ENCODE assay signal across 8 mouse cellular contexts in the genomic region with DNA sequence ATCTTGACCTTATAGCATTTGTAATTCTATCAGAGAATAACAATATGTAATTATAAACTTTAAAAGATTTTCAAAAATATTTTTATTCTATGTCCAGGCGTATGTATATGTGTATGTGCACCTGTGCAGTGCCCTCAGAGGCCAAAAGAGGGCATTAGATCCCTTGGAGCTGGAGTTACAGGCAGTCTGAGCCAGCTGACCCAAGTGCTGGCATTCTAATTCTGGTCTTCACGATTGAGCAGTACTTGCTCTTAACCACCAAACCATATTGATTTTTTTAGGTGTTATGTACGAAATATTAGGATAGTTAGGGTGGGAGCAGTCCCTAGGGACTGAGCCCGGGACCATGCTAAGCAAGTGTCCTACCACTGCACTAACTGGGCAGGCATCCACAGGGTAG. TPM values are rescaled to one million over a fixed set of nuclear protein-coding genes. Genes with fewer than 3 reads are reported as not detected.
DNase-seq lines count a peak whose midpoint lies in the region; ATAC-seq lines count a peak whose summit lies in the region.

No protein-coding gene starts in this region.

- peak overlapping the region; percentile 85; the same call in 1 of the 2 replicates for H3K4me2 ChIP-seq in kidney, embryonic 16.5 days (replicated peaks; ENCODE audit: low read depth, low read length)
- peak overlapping the region; percentile 65 for H3K4me2 ChIP-seq in midbrain, embryonic 11.5 days

- no peaks in the 10 kb centered on the region for H3K36me3 ChIP-seq in kidney, embryonic 16.5 days (ENCODE audit: insufficient read depth, low read length)
- H3K36me3 ChIP-seq in hindbrain, embryonic 10.5 days: no peaks in the 10 kb centered on the region
- H3K36me3 ChIP-seq in midbrain, embryonic 11.5 days (ENCODE audit: control insufficient read depth, insufficient read depth, low read length): no peaks in the 10 kb centered on the region

- H3K9ac ChIP-seq in kidney, embryonic 16.5 days (replicated peaks; ENCODE audit: low read length): no peak overlapping the region
- peak overlapping the region; percentile 73 for H3K9ac ChIP-seq in midbrain, embryonic 11.5 days (ENCODE audit: low read length)

- DNase-seq in kidney, postnatal 4 days: no peak
- peak; percentile 77 for DNase-seq in ZHBTc4 (ENCODE audit: low read depth, low spot score)
- DNase-seq in hindbrain, embryonic 10.5 days (ENCODE audit: low spot score): no peak
- peak; percentile 83 for DNase-seq in midbrain, embryonic 11.5 days (ENCODE audit: low spot score, missing footprints)
- DNase-seq in ovary, postnatal 36 days (ENCODE audit: low spot score): no peak
- DNase-seq in adrenal gland, postnatal 10 days: no peak
- DNase-seq in thymus, postnatal 36 days: no peak

- H3K27me3 ChIP-seq in kidney, embryonic 16.5 days (ENCODE audit: insufficient read depth, low read length): no peaks in the 10 kb centered on the region
- H3K27me3 ChIP-seq in hindbrain, embryonic 10.5 days (ENCODE audit: insufficient read depth, poor library complexity, severe bottlenecking): no peaks in the 10 kb centered on the region
- no peaks in the 10 kb centered on the region for H3K27me3 ChIP-seq in midbrain, embryonic 11.5 days (ENCODE audit: control insufficient read depth, insufficient read depth, low read length)

- no peak for ATAC-seq in kidney, embryonic 16.5 days (ENCODE audit: low FRiP score, low TSS enrichment)
- no peak for ATAC-seq in midbrain, embryonic 11.5 days (ENCODE audit: low FRiP score)

- H3K4me1 ChIP-seq in kidney, embryonic 16.5 days (ENCODE audit: insufficient read depth, low read length): peaks cover 13% of the 10 kb centered on the region
- H3K4me1 ChIP-seq in hindbrain, embryonic 10.5 days (replicated peaks): peaks cover 11% of the 10 kb centered on the region
- H3K4me1 ChIP-seq in midbrain, embryonic 11.5 days (ENCODE audit: control insufficient read depth, insufficient read depth, low read length): peaks cover 3% of the 10 kb centered on the region; the same call in 1 of the 2 replicates

- no peak overlapping the region for H3K27ac ChIP-seq in kidney, embryonic 16.5 days (ENCODE audit: low read length)
- H3K27ac ChIP-seq in hindbrain, embryonic 10.5 days: no peak overlapping the region
- no peak overlapping the region for H3K27ac ChIP-seq in midbrain, embryonic 11.5 days (ENCODE audit: low read depth, low read length)

- no peaks in the 10 kb centered on the region for H3K9me3 ChIP-seq in kidney, embryonic 16.5 days (ENCODE audit: low read length)
- no peaks in the 10 kb centered on the region for H3K9me3 ChIP-seq in hindbrain, embryonic 10.5 days
- no peaks in the 10 kb centered on the region for H3K9me3 ChIP-seq in midbrain, embryonic 11.5 days (ENCODE audit: control insufficient read depth, low read length)

- H3K4me3 ChIP-seq in kidney, embryonic 16.5 days (ENCODE audit: low read length): peak overlapping the region; percentile 77; the same call in 1 of the 2 replicates
- H3K4me3 ChIP-seq in hindbrain, embryonic 10.5 days: peak overlapping the region; percentile 75
- H3K4me3 ChIP-seq in midbrain, embryonic 11.5 days (ENCODE audit: low read depth, low read length): no peak overlapping the region; the same call in 1 of the 2 replicates

- 83% methylated on average over 4 of the region's 4 CpGs for WGBS in kidney, embryonic 16.5 days
- WGBS in hindbrain, embryonic 10.5 days: 81% methylated on average over 4 of the region's 4 CpGs
- WGBS in midbrain, embryonic 11.5 days: 78% methylated on average over 4 of the region's 4 CpGs

RNA-seq across cellular contexts. Expression of gene Sgf29, which starts 0.6 kb away (rescaled TPM):
- polyA plus RNA-seq in kidney, embryonic 16.5 days (2015; fragmentation: Nextera tagmentation; extraction: Ambion mirVana): 50.7 and 57.2 TPM in 2 replicates
- 57.6 and 62.7 TPM in 2 replicates for polyA plus RNA-seq in hindbrain, embryonic 10.5 days (2016; fragmentation: Nextera tagmentation; extraction: Ambion mirVana)
- polyA plus RNA-seq in midbrain, embryonic 11.5 days (2014; fragmentation: Nextera tagmentation; extraction: Ambion mirVana): 44.4 and 49.4 TPM in 2 replicates
- total RNA-seq in adrenal gland, postnatal 10 days (2021): 10 to 100 TPM; 31.3 to 46.9 TPM

RNA-seq across cellular contexts. Expression of gene Nupr1, which starts 17.8 kb away (rescaled TPM):
- polyA plus RNA-seq in kidney, embryonic 16.5 days (2015; fragmentation: Nextera tagmentation; extraction: Ambion mirVana): 6.8 and 9.5 TPM in 2 replicates
- polyA plus RNA-seq in hindbrain, embryonic 10.5 days (2016; fragmentation: Nextera tagmentation; extraction: Ambion mirVana): 1.4 and 2.7 TPM in 2 replicates
- 2.8 and 3.4 TPM in 2 replicates for polyA plus RNA-seq in midbrain, embryonic 11.5 days (2014; fragmentation: Nextera tagmentation; extraction: Ambion mirVana)
- 10 to 100 TPM; 14.9 to 19.9 TPM for total RNA-seq in adrenal gland, postnatal 10 days (2021)

RNA-seq across cellular contexts. Expression of gene Sult1a1, which starts 27.7 kb away (rescaled TPM):
- 9.1 and 9.4 TPM in 2 replicates for polyA plus RNA-seq in kidney, embryonic 16.5 days (2015; fragmentation: Nextera tagmentation; extraction: Ambion mirVana)
- 0.19 and 0.30 TPM in 2 replicates for polyA plus RNA-seq in hindbrain, embryonic 10.5 days (2016; fragmentation: Nextera tagmentation; extraction: Ambion mirVana)
- polyA plus RNA-seq in midbrain, embryonic 11.5 days (2014; fragmentation: Nextera tagmentation; extraction: Ambion mirVana): 0.10 and 0.69 TPM in 2 replicates
- 100 to 1,000 TPM in 1 of 2 experiments, 10 to 100 TPM in 1; 53.9 to 125 TPM for total RNA-seq in adrenal gland, postnatal 10 days (2021)

RNA-seq across cellular contexts. Expression of gene Bola2, which starts 46.7 kb away (rescaled TPM):
- 119 and 122 TPM in 2 replicates for polyA plus RNA-seq in kidney, embryonic 16.5 days (2015; fragmentation: Nextera tagmentation; extraction: Ambion mirVana)
- polyA plus RNA-seq in hindbrain, embryonic 10.5 days (2016; fragmentation: Nextera tagmentation; extraction: Ambion mirVana): 208 and 212 TPM in 2 replicates
- 158 and 180 TPM in 2 replicates for polyA plus RNA-seq in midbrain, embryonic 11.5 days (2014; fragmentation: Nextera tagmentation; extraction: Ambion mirVana)
- total RNA-seq in adrenal gland, postnatal 10 days (2021): 10 to 100 TPM; 67.6 to 81.0 TPM

RNA-seq across cellular contexts. Expression of gene Slx1b, which starts 47.1 kb away (rescaled TPM):
- polyA plus RNA-seq in kidney, embryonic 16.5 days (2015; fragmentation: Nextera tagmentation; extraction: Ambion mirVana): 9.5 and 12.3 TPM in 2 replicates
- polyA plus RNA-seq in hindbrain, embryonic 10.5 days (2016; fragmentation: Nextera tagmentation; extraction: Ambion mirVana): 15.3 and 16.6 TPM in 2 replicates
- polyA plus RNA-seq in midbrain, embryonic 11.5 days (2014; fragmentation: Nextera tagmentation; extraction: Ambion mirVana): 10.2 and 10.3 TPM in 2 replicates
- 10 to 100 TPM in 1 of 2 experiments, 1 to 10 TPM in 1; 8.2 to 15.0 TPM for total RNA-seq in adrenal gland, postnatal 10 days (2021)

Comparison
In these comparisons a context has a peak if more than half of its experiments do, and no peak if none do; other contexts are left out.
1. DNase-seq: peak in ZHBTc4 (single experiment) and midbrain, embryonic 11.5 days (single experiment); none in kidney, postnatal 4 days (0 of 2), hindbrain, embryonic 10.5 days (single experiment), ovary, postnatal 36 days (single experiment), adrenal gland, postnatal 10 days (single experiment) and thymus, postnatal 36 days (0 of 2).